Mouse (Mus musculus) right cerebral cortex, postnatal 10 days (tissue): ENCODE measurements around the gene Mob1b.

Experiments used
- DNase-seq, 2 experiments: peaks; one replicate each; pipeline ENCODE4 v3.0.0; 2021; ENCODE audit warnings: low spot score in 2 of 2

The Mob1b gene

GRCm38 (mm10) chr5:88768201-88768600 is 47.5 kb downstream of the Mob1b start:
- no peak for DNase-seq

- DNase-seq, result no peak
Observed at GRCm38 (mm10) chr5:88782072-88782765, 61.6 kb downstream of the Mob1b start.

- DNase-seq, result no peak
Observed at GRCm38 (mm10) chr5:88785059-88785458, 64.4 kb downstream of the Mob1b start.

- no peak for DNase-seq
Observed at GRCm38 (mm10) chr5:88790675-88791074, 70.0 kb downstream of the Mob1b start.

- DNase-seq, result peak; percentile 59 to 72
Observed at GRCm38 (mm10) chr5:88791256-88792245, 70.9 kb downstream of the Mob1b start.

- no peak for DNase-seq
Observed at GRCm38 (mm10) chr5:88793676-88794075, 73.0 kb downstream of the Mob1b start.

- no peak for DNase-seq
Observed at GRCm38 (mm10) chr5:88795910-88796584, 75.4 kb downstream of the Mob1b start.

GRCm38 (mm10) chr5:88796588-88796987 is 75.9 kb downstream of the Mob1b start:
- DNase-seq, result no peak

GRCm38 (mm10) chr5:88797121-88797520 is 76.5 kb downstream of the Mob1b start:
- no peak for DNase-seq

GRCm38 (mm10) chr5:88805616-88806015 is 85.0 kb downstream of the Mob1b start:
- no peak for DNase-seq

GRCm38 (mm10) chr5:88806278-88806677 is 85.6 kb downstream of the Mob1b start:
- no peak for DNase-seq

GRCm38 (mm10) chr5:88807342-88807741 is 86.7 kb downstream of the Mob1b start:
- peak; percentile 41 to 49 for DNase-seq

GRCm38 (mm10) chr5:88813188-88813587 is 92.5 kb downstream of the Mob1b start:
- no peak for DNase-seq
